10 mouse cellular contexts compared by ENCODE assay signal in the genomic region with DNA sequence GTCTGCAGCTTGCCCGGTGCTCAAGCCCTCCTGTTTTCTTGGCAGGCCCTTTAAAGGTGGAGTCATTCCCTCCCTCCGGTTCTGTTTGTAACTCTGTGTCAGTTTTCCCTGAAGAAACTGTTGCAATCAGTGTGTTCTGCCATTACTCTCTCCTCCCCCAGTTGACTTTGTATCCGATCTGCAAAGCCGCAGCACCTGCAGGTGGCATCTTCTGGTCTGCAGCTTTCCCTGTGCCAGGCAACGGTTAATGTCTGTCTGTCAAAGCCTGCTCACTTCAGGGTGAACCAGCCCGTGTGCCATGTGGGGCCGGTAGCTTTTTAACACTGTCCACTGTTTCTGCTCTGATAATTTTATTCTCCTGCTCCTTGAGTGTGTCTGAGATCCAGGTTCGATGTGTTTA. TPM values are rescaled to one million over a fixed set of nuclear protein-coding genes. Genes with fewer than 3 reads are reported as not detected.
DNase-seq lines count a peak whose midpoint lies in the region; ATAC-seq and TF ChIP-seq lines count a peak whose summit lies in the region.
"Had no signal": no experiment of that assay in that cellular context is flagged by ENCODE, and none has a peak within 500 bp of the region (broad histone marks: within the 10 kb centered on the region; RNA-seq: fewer than 3 reads in every experiment).

No protein-coding gene starts in this region.

- no peak for TF ChIP-seq CTCF in midbrain, postnatal 0 days (IDR thresholded peaks at IDR 0.05)

- intact Hi-C loops in heart, postnatal 14 days (cut with DNase I), result no loop called here

- peak overlapping the region; percentile 7; the same call in 1 of the 2 replicates for H3K27ac ChIP-seq in heart, embryonic 10.5 days
- H3K27ac ChIP-seq in midbrain, embryonic 13.5 days, result 0 out of 2 replicates have a peak overlapping the region, but pooled peaks have one; percentile 25
- H3K27ac ChIP-seq in midbrain, postnatal 0 days (ENCODE audit: low read depth, low read length), result no peak overlapping the region
- peak overlapping the region; percentile 73; the same call in 1 of the 2 replicates for H3K27ac ChIP-seq in liver, embryonic 13.5 days
- H3K27ac ChIP-seq: limb, embryonic 13.5 days had no signal

- no peaks in the 10 kb centered on the region for H3K36me3 ChIP-seq in heart, embryonic 10.5 days
- H3K36me3 ChIP-seq in midbrain, embryonic 13.5 days, result peaks cover 18% of the 10 kb centered on the region
- peaks cover 7% of the 10 kb centered on the region for H3K36me3 ChIP-seq in midbrain, postnatal 0 days (ENCODE audit: insufficient read depth, low read length)
- H3K36me3 ChIP-seq in liver, embryonic 13.5 days, result no peaks in the 10 kb centered on the region
- H3K36me3 ChIP-seq: limb, embryonic 13.5 days had no signal

- 63% methylated on average over 8 of the region's 8 CpGs for WGBS in heart, embryonic 10.5 days
- 63% methylated on average over 8 of the region's 8 CpGs for WGBS in midbrain, embryonic 13.5 days
- WGBS in midbrain, postnatal 0 days, result 45% methylated on average over 8 of the region's 8 CpGs
- 49% methylated on average over 8 of the region's 8 CpGs for WGBS in liver, embryonic 13.5 days (ENCODE audit: insufficient replicate concordance)

- H3K4me1 ChIP-seq in heart, embryonic 10.5 days, result peaks cover 50% of the 10 kb centered on the region
- peaks cover 48% of the 10 kb centered on the region for H3K4me1 ChIP-seq in midbrain, embryonic 13.5 days (replicated peaks)
- peaks cover 10% of the 10 kb centered on the region for H3K4me1 ChIP-seq in midbrain, postnatal 0 days (ENCODE audit: insufficient read depth, low read length)
- peaks cover 57% of the 10 kb centered on the region for H3K4me1 ChIP-seq in liver, embryonic 13.5 days (replicated peaks)

- H3K27me3 ChIP-seq in heart, embryonic 10.5 days (ENCODE audit: insufficient read depth, poor library complexity, severe bottlenecking), result peaks cover 10% of the 10 kb centered on the region
- peaks cover 6% of the 10 kb centered on the region; the same call in 1 of the 2 replicates for H3K27me3 ChIP-seq in midbrain, embryonic 13.5 days
- H3K27me3 ChIP-seq in midbrain, postnatal 0 days (ENCODE audit: insufficient read depth, low read length), result no peaks in the 10 kb centered on the region
- no peaks in the 10 kb centered on the region for H3K27me3 ChIP-seq in liver, embryonic 13.5 days

- no peak overlapping the region for H3K9ac ChIP-seq in midbrain, embryonic 13.5 days (replicated peaks)
- no peak overlapping the region for H3K9ac ChIP-seq in midbrain, postnatal 0 days (replicated peaks; ENCODE audit: low read length, poor library complexity, severe bottlenecking)
- H3K9ac ChIP-seq in liver, embryonic 13.5 days, result no peak overlapping the region
- H3K9ac ChIP-seq: limb, embryonic 13.5 days had no signal

- ATAC-seq in midbrain, embryonic 13.5 days, result no peak
- ATAC-seq in midbrain, postnatal 0 days (ENCODE audit: low FRiP score), result no peak
- ATAC-seq in liver, embryonic 13.5 days (ENCODE audit: low read depth), result no peak

- no peak for DNase-seq in heart, embryonic 10.5 days (ENCODE audit: low spot score)
- no peak for DNase-seq in heart, postnatal 14 days
- DNase-seq in midbrain, postnatal 0 days (ENCODE audit: low spot score), result no peak
- DNase-seq in liver, embryonic 13.5 days, result no peak
- peak; percentile 72 to 80 for DNase-seq in thymus, postnatal 10 days (ENCODE audit: low spot score in 2 of 2)
- no peak for DNase-seq in urinary bladder, postnatal 4 days (ENCODE audit: low spot score in 2 of 2)
- DNase-seq in gastrocnemius, postnatal 25 days, result no peak

- H3K4me3 ChIP-seq in heart, embryonic 10.5 days, result no peak overlapping the region
- no peak overlapping the region for H3K4me3 ChIP-seq in midbrain, embryonic 13.5 days (replicated peaks)
- H3K4me3 ChIP-seq in midbrain, postnatal 0 days (ENCODE audit: low read depth, low read length), result no peak overlapping the region
- H3K4me3 ChIP-seq in liver, embryonic 13.5 days (replicated peaks), result no peak overlapping the region
- H3K4me3 ChIP-seq: limb, embryonic 13.5 days had no signal

- no peak overlapping the region for H3K4me2 ChIP-seq in midbrain, embryonic 13.5 days (replicated peaks)
- H3K4me2 ChIP-seq in midbrain, postnatal 0 days (ENCODE audit: low read depth, low read length, poor library complexity, severe bottlenecking), result no peak overlapping the region
- peak overlapping the region; percentile 23; the same call in 1 of the 2 replicates for H3K4me2 ChIP-seq in liver, embryonic 13.5 days
- H3K4me2 ChIP-seq: limb, embryonic 13.5 days; midbrain, embryonic 11.5 days had no signal

- H3K9me3 ChIP-seq in heart, embryonic 10.5 days, result no peaks in the 10 kb centered on the region
- H3K9me3 ChIP-seq in midbrain, embryonic 13.5 days, result no peaks in the 10 kb centered on the region
- no peaks in the 10 kb centered on the region for H3K9me3 ChIP-seq in midbrain, postnatal 0 days (ENCODE audit: low read length)
- H3K9me3 ChIP-seq in liver, embryonic 13.5 days (replicated peaks), result no peaks in the 10 kb centered on the region
- H3K9me3 ChIP-seq: limb, embryonic 13.5 days had no signal

RNA-seq across cellular contexts. Expression of gene Fam222a, which starts 29.4 kb away (rescaled TPM):
- 0.60 and 1.5 TPM in 2 replicates for polyA plus RNA-seq in heart, embryonic 10.5 days (2016; fragmentation: Nextera tagmentation; extraction: Ambion mirVana)
- 1 to 10 TPM; 3.2 to 5.4 TPM for total RNA-seq in heart, postnatal 14 days (2021)
- polyA plus RNA-seq in midbrain, embryonic 13.5 days (2015; fragmentation: Nextera tagmentation; extraction: Ambion mirVana), result 5.1 and 6.1 TPM in 2 replicates
- 5.6 and 10.4 TPM in 2 replicates for total RNA-seq in midbrain, postnatal 0 days (2014; rRNA removed)
- polyA plus RNA-seq in midbrain, postnatal 0 days (2015; fragmentation: Nextera tagmentation; extraction: Ambion mirVana), result 3.5 and 4.2 TPM in 2 replicates
- polyA plus RNA-seq in liver, embryonic 13.5 days (2015; fragmentation: Nextera tagmentation; extraction: Ambion mirVana), result 0.58 and 0.61 TPM in 2 replicates
- under 1 TPM; 0.29 to 0.54 TPM for total RNA-seq in gastrocnemius, postnatal 25 days (2021)

Comparison
In these comparisons a context has a peak if more than half of its experiments do, and no peak if none do; other contexts are left out.
1. DNase-seq: peak in thymus, postnatal 10 days (2 of 2); none in heart, embryonic 10.5 days (single experiment), heart, postnatal 14 days (0 of 2), midbrain, postnatal 0 days (single experiment), liver, embryonic 13.5 days (single experiment), urinary bladder, postnatal 4 days (0 of 2) and gastrocnemius, postnatal 25 days (single experiment).